Mouse (Mus musculus): Measurements from ENCODE around the gene Tmem211.

GRCm38 (mm10) chr5:113208622-113209400 lies 17.9 kb upstream of the Tmem211 start:
- TF ChIP-seq CTCF (IDR thresholded peaks at IDR 0.05; ENCODE audit: low read depth), result no peak
- TF ChIP-seq EP300 (IDR thresholded peaks at IDR 0.05; ENCODE audit: low read depth), result no peak

All from liver, postnatal 0 days (tissue).